Mouse (Mus musculus): ENCODE data around the gene Gin1.

GRCm38 (mm10) chr1:97760598-97760997 lies 9.4 kb upstream of the Gin1 start:
- TF ChIP-seq POLR2A (IDR thresholded peaks at IDR 0.05; ENCODE audit: insufficient read depth, low read depth, low read length) (no peak), CTCF (IDR thresholded peaks at IDR 0.05; ENCODE audit: insufficient read depth, low read depth, low read length) (no peak)
